Mouse (Mus musculus): Measurements from ENCODE around the gene Crtc2. TPM values are rescaled to one million over a fixed set of nuclear protein-coding genes. Genes with fewer than 3 reads are reported as not detected.

The Crtc2 gene
- polyA plus RNA-seq, 1 experiment from 2014 or later: 8.9 TPM

- H3K4me1 ChIP-seq (replicated peaks; ENCODE audit: control insufficient read depth, insufficient read depth): no peaks in the 10 kb centered on the region
- peaks cover 9% of the 10 kb centered on the region for H3K36me3 ChIP-seq (ENCODE audit: control insufficient read depth, insufficient read depth, low read length)
- ATAC-seq (ENCODE audit: low FRiP score, low TSS enrichment) (peak; percentile 97), DNase-seq (ENCODE audit: low spot score) (peak; percentile 95)
- H3K27ac ChIP-seq (replicated peaks): peak within 1 kb of the TSS; percentile 93
- H3K9ac ChIP-seq (ENCODE audit: low read length): peak within 1 kb of the TSS; percentile 78
- no peaks in the 10 kb centered on the region for H3K9me3 ChIP-seq (ENCODE audit: control insufficient read depth, low read length)
- peak within 1 kb of the TSS; percentile 77 for H3K4me3 ChIP-seq (ENCODE audit: low read depth, low read length)
- TF ChIP-seq EP300 (optimal IDR thresholded peaks at IDR 0.05) (no peak), CTCF (IDR thresholded peaks at IDR 0.05; ENCODE audit: low read depth) (no peak; the same call in 1 of the 2 replicates)
- no peaks in the 10 kb centered on the region for H3K27me3 ChIP-seq (ENCODE audit: control insufficient read depth, insufficient read depth, low read length)
- WGBS: under 1% methylated on average over 61 of the region's 61 CpGs
- peak within 1 kb of the TSS; percentile 63 for H3K4me2 ChIP-seq (replicated peaks; ENCODE audit: low read depth)
These were observed 22.2 kb upstream of the Crtc2 start, which contains the start of gene Jtb for GRCm38 (mm10) chr3:90231507-90232333. Gene Jtb, plus strand, starts transcription at chr3:90231597.

- Histone ChIP-seq H3K4me2 (replicated peaks; ENCODE audit: low read depth) (no peak overlapping the region), H3K9ac (ENCODE audit: low read length) (no peak overlapping the region), H3K9me3 (ENCODE audit: control insufficient read depth, low read length) (no peaks in the 10 kb centered on the region), H3K4me1 (replicated peaks; ENCODE audit: control insufficient read depth, insufficient read depth) (peaks cover 7% of the 10 kb centered on the region; the same call in 1 of the 2 replicates), H3K4me3 (ENCODE audit: low read depth, low read length) (no peak overlapping the region), H3K27ac (replicated peaks) (0 out of 2 replicates have a peak overlapping the region, but pooled peaks have one; percentile 4), H3K36me3 (ENCODE audit: control insufficient read depth, insufficient read depth, low read length) (peaks cover 4% of the 10 kb centered on the region; the same call in 1 of the 2 replicates), H3K27me3 (ENCODE audit: control insufficient read depth, insufficient read depth, low read length) (no peaks in the 10 kb centered on the region)
- TF ChIP-seq CTCF (IDR thresholded peaks at IDR 0.05; ENCODE audit: low read depth) (no peak), EP300 (optimal IDR thresholded peaks at IDR 0.05) (no peak)
- 89% methylated on average over 2 of the region's 2 CpGs for WGBS
- no peak for ATAC-seq (ENCODE audit: low FRiP score, low TSS enrichment)
- no peak for DNase-seq (ENCODE audit: low spot score)
These were observed 12.7 kb upstream of the Crtc2 start for GRCm38 (mm10) chr3:90241251-90241650.

- Histone ChIP-seq H3K9ac (ENCODE audit: low read length) (no peak overlapping the region), H3K27ac (replicated peaks) (peak overlapping the region; percentile 4; the same call in 1 of the 2 replicates), H3K9me3 (ENCODE audit: control insufficient read depth, low read length) (no peaks in the 10 kb centered on the region), H3K27me3 (ENCODE audit: control insufficient read depth, insufficient read depth, low read length) (no peaks in the 10 kb centered on the region), H3K4me2 (replicated peaks; ENCODE audit: low read depth) (peak overlapping the region; percentile 60), H3K4me1 (replicated peaks; ENCODE audit: control insufficient read depth, insufficient read depth) (peaks cover 7% of the 10 kb centered on the region; the same call in 1 of the 2 replicates), H3K4me3 (ENCODE audit: low read depth, low read length) (peak overlapping the region; percentile 40; the same call in 1 of the 2 replicates), H3K36me3 (ENCODE audit: control insufficient read depth, insufficient read depth, low read length) (peaks cover 3% of the 10 kb centered on the region; the same call in 1 of the 2 replicates)
- DNase-seq (ENCODE audit: low spot score): no peak
- ATAC-seq (ENCODE audit: low FRiP score, low TSS enrichment): no peak
- 78% methylated on average over 10 of the region's 10 CpGs for WGBS
- TF ChIP-seq CTCF (IDR thresholded peaks at IDR 0.05; ENCODE audit: low read depth) (no peak), EP300 (optimal IDR thresholded peaks at IDR 0.05) (no peak)
These were observed 12.1 kb upstream of the Crtc2 start for GRCm38 (mm10) chr3:90241669-90242358.

GRCm38 (mm10) chr3:90242984-90243775 lies 10.8 kb upstream of the Crtc2 start, which contains the start of gene Creb3l4:
Gene Creb3l4, minus strand, starts transcription at chr3:90243512.
- Histone ChIP-seq H3K9me3 (ENCODE audit: control insufficient read depth, low read length) (no peaks in the 10 kb centered on the region), H3K4me1 (replicated peaks; ENCODE audit: control insufficient read depth, insufficient read depth) (peaks cover 7% of the 10 kb centered on the region; the same call in 1 of the 2 replicates)

GRCm38 (mm10) chr3:90245406-90245805 lies 8.6 kb upstream of the Crtc2 start:
- Histone ChIP-seq H3K9me3 (ENCODE audit: control insufficient read depth, low read length) (no peaks in the 10 kb centered on the region), H3K27me3 (ENCODE audit: control insufficient read depth, insufficient read depth, low read length) (no peaks in the 10 kb centered on the region), H3K27ac (replicated peaks) (no peak overlapping the region), H3K4me1 (replicated peaks; ENCODE audit: control insufficient read depth, insufficient read depth) (peaks cover 7% of the 10 kb centered on the region; the same call in 1 of the 2 replicates), H3K9ac (ENCODE audit: low read length) (no peak overlapping the region), H3K36me3 (ENCODE audit: control insufficient read depth, insufficient read depth, low read length) (0 out of 2 replicates have a peak, but pooled peaks cover under 1% of the 10 kb centered on the region), H3K4me2 (replicated peaks; ENCODE audit: low read depth) (no peak overlapping the region), H3K4me3 (ENCODE audit: low read depth, low read length) (no peak overlapping the region)
- ATAC-seq (ENCODE audit: low FRiP score, low TSS enrichment): no peak
- TF ChIP-seq EP300 (optimal IDR thresholded peaks at IDR 0.05) (no peak), CTCF (IDR thresholded peaks at IDR 0.05; ENCODE audit: low read depth) (no peak)
- WGBS: 42% methylated on average over 2 of the region's 2 CpGs
- DNase-seq (ENCODE audit: low spot score): no peak

More at GRCm38 (mm10) chr3:90242984-90243775, 10.8 kb upstream of the Crtc2 start, which contains the start of gene Creb3l4:
- Histone ChIP-seq H3K9ac (ENCODE audit: low read length) (peak within 1 kb of the TSS; percentile 58), H3K36me3 (ENCODE audit: control insufficient read depth, insufficient read depth, low read length) (no peaks in the 10 kb centered on the region; the same call in 1 of the 2 replicates), H3K27ac (replicated peaks) (peak within 1 kb of the TSS; percentile 84), H3K27me3 (ENCODE audit: control insufficient read depth, insufficient read depth, low read length) (no peaks in the 10 kb centered on the region), H3K4me2 (replicated peaks; ENCODE audit: low read depth) (peak within 1 kb of the TSS; percentile 60), H3K4me3 (ENCODE audit: low read depth, low read length) (peak within 1 kb of the TSS; percentile 40)
- TF ChIP-seq CTCF (IDR thresholded peaks at IDR 0.05; ENCODE audit: low read depth): no peak
- TF ChIP-seq EP300 (optimal IDR thresholded peaks at IDR 0.05): no peak
- peak; percentile 82 for DNase-seq (ENCODE audit: low spot score)
- WGBS: 5% methylated on average over 19 of the region's 19 CpGs
- peak; percentile 56 for ATAC-seq (ENCODE audit: low FRiP score, low TSS enrichment)
